Mouse (Mus musculus) cerebellum, adult 2 months (tissue): ENCODE data around the gene Haao.

Experiments used
- CTCF ChIP-seq: fragments of 200-500 bp; IDR thresholded peaks from 2 replicates; pipeline ENCODE4 v1.5.1; 2011; ENCODE audit warnings: low read depth, mild to moderate bottlenecking, control low read depth, low read length, moderate library complexity, borderline replicate concordance; ENCODE audit not compliant: insufficient read depth
- POLR2A ChIP-seq: fragments of 200-500 bp; IDR thresholded peaks from 2 replicates; pipeline ENCODE4 v1.6.1; 2011; ENCODE audit warnings: low read length, control low read depth, borderline replicate concordance; ENCODE audit not compliant: insufficient read depth

GRCm38 (mm10) chr17:83837659-83838190, 10.0 kb downstream of the Haao start:
- TF ChIP-seq POLR2A, result no peak
- no peak for TF ChIP-seq CTCF
